Mouse (Mus musculus): ENCODE data around the gene Phf14. TPM values are rescaled to one million over a fixed set of nuclear protein-coding genes. Genes with fewer than 3 reads are reported as not detected.

The Phf14 gene
- polyA plus RNA-seq, 1 experiment from 2014 or later = 39.0 TPM

GRCm38 (mm10) chr6:12069357-12069756 is 161.7 kb downstream of the Phf14 start:
- H3K4me3 ChIP-seq (ENCODE audit: low read length) = no peak overlapping the region
- no peak overlapping the region for H3K9ac ChIP-seq (ENCODE audit: low read length)
- no peak for ATAC-seq (replicated peaks; ENCODE audit: extremely low read depth, insufficient read depth, low FRiP score)
- no peaks in the 10 kb centered on the region for H3K27me3 ChIP-seq (ENCODE audit: control insufficient read depth, insufficient read depth, low read length)
- WGBS = 48% methylated on average over 2 of the region's 2 CpGs
- H3K36me3 ChIP-seq (ENCODE audit: control insufficient read depth, insufficient read depth) = peaks cover 2% of the 10 kb centered on the region
- H3K27ac ChIP-seq (ENCODE audit: low read length) = no peak overlapping the region
- H3K4me1 ChIP-seq (ENCODE audit: control insufficient read depth, insufficient read depth, low read length) = peaks cover 4% of the 10 kb centered on the region
- no peaks in the 10 kb centered on the region for H3K9me3 ChIP-seq (replicated peaks; ENCODE audit: control insufficient read depth, low read length)
- no peak overlapping the region for H3K4me2 ChIP-seq (ENCODE audit: low read depth, low read length)

GRCm38 (mm10) chr6:12074599-12074998 is 167.0 kb downstream of the Phf14 start:
- Histone ChIP-seq H3K27me3 (ENCODE audit: control insufficient read depth, insufficient read depth, low read length) (no peaks in the 10 kb centered on the region), H3K4me2 (ENCODE audit: low read depth, low read length) (no peak overlapping the region), H3K4me1 (ENCODE audit: control insufficient read depth, insufficient read depth, low read length) (peaks cover under 1% of the 10 kb centered on the region; the same call in 1 of the 2 replicates), H3K4me3 (ENCODE audit: low read length) (no peak overlapping the region), H3K36me3 (ENCODE audit: control insufficient read depth, insufficient read depth) (peaks cover 2% of the 10 kb centered on the region; the same call in 1 of the 2 replicates), H3K9me3 (replicated peaks; ENCODE audit: control insufficient read depth, low read length) (no peaks in the 10 kb centered on the region), H3K9ac (ENCODE audit: low read length) (no peak overlapping the region), H3K27ac (ENCODE audit: low read length) (no peak overlapping the region)
- 90% methylated on average over 5 of the region's 5 CpGs for WGBS
- ATAC-seq (replicated peaks; ENCODE audit: extremely low read depth, insufficient read depth, low FRiP score) = no peak

- ATAC-seq (replicated peaks; ENCODE audit: extremely low read depth, insufficient read depth, low FRiP score) = no peak
- no peak overlapping the region for H3K4me2 ChIP-seq (ENCODE audit: low read depth, low read length)
- no peak overlapping the region for H3K27ac ChIP-seq (ENCODE audit: low read length)
- H3K4me1 ChIP-seq (ENCODE audit: control insufficient read depth, insufficient read depth, low read length) = no peaks in the 10 kb centered on the region
- 62% methylated on average over 7 of the region's 7 CpGs for WGBS
- no peaks in the 10 kb centered on the region for H3K27me3 ChIP-seq (ENCODE audit: control insufficient read depth, insufficient read depth, low read length)
- peaks cover 3% of the 10 kb centered on the region; the same call in 1 of the 2 replicates for H3K36me3 ChIP-seq (ENCODE audit: control insufficient read depth, insufficient read depth)
- no peak overlapping the region for H3K4me3 ChIP-seq (ENCODE audit: low read length)
- no peaks in the 10 kb centered on the region for H3K9me3 ChIP-seq (replicated peaks; ENCODE audit: control insufficient read depth, low read length)
- no peak overlapping the region for H3K9ac ChIP-seq (ENCODE audit: low read length)
Measured at GRCm38 (mm10) chr6:12077338-12077737, 169.7 kb downstream of the Phf14 start.

GRCm38 (mm10) chr6:12077880-12078618 is 170.4 kb downstream of the Phf14 start:
- Histone ChIP-seq H3K4me1 (ENCODE audit: control insufficient read depth, insufficient read depth, low read length) (no peaks in the 10 kb centered on the region), H3K36me3 (ENCODE audit: control insufficient read depth, insufficient read depth) (peaks cover 3% of the 10 kb centered on the region; the same call in 1 of the 2 replicates), H3K9ac (ENCODE audit: low read length) (no peak overlapping the region), H3K4me3 (ENCODE audit: low read length) (no peak overlapping the region), H3K27ac (ENCODE audit: low read length) (no peak overlapping the region), H3K27me3 (ENCODE audit: control insufficient read depth, insufficient read depth, low read length) (no peaks in the 10 kb centered on the region), H3K9me3 (replicated peaks; ENCODE audit: control insufficient read depth, low read length) (no peaks in the 10 kb centered on the region), H3K4me2 (ENCODE audit: low read depth, low read length) (no peak overlapping the region)
- no peak for ATAC-seq (replicated peaks; ENCODE audit: extremely low read depth, insufficient read depth, low FRiP score)
- 75% methylated on average over 8 of the region's 8 CpGs for WGBS

GRCm38 (mm10) chr6:12079260-12079659 is 171.7 kb downstream of the Phf14 start:
- no peak overlapping the region for H3K4me2 ChIP-seq (ENCODE audit: low read depth, low read length)
- H3K4me3 ChIP-seq (ENCODE audit: low read length) = no peak overlapping the region
- H3K9ac ChIP-seq (ENCODE audit: low read length) = no peak overlapping the region
- WGBS = 74% methylated on average over 4 of the region's 4 CpGs
- H3K27me3 ChIP-seq (ENCODE audit: control insufficient read depth, insufficient read depth, low read length) = no peaks in the 10 kb centered on the region
- H3K27ac ChIP-seq (ENCODE audit: low read length) = no peak overlapping the region
- ATAC-seq (replicated peaks; ENCODE audit: extremely low read depth, insufficient read depth, low FRiP score) = no peak
- peaks cover 3% of the 10 kb centered on the region; the same call in 1 of the 2 replicates for H3K36me3 ChIP-seq (ENCODE audit: control insufficient read depth, insufficient read depth)
- no peaks in the 10 kb centered on the region for H3K4me1 ChIP-seq (ENCODE audit: control insufficient read depth, insufficient read depth, low read length)
- no peaks in the 10 kb centered on the region for H3K9me3 ChIP-seq (replicated peaks; ENCODE audit: control insufficient read depth, low read length)

GRCm38 (mm10) chr6:12080423-12080822 is 172.8 kb downstream of the Phf14 start:
- Histone ChIP-seq H3K9ac (ENCODE audit: low read length) (no peak overlapping the region), H3K36me3 (ENCODE audit: control insufficient read depth, insufficient read depth) (peaks cover 3% of the 10 kb centered on the region; the same call in 1 of the 2 replicates), H3K4me1 (ENCODE audit: control insufficient read depth, insufficient read depth, low read length) (no peaks in the 10 kb centered on the region), H3K9me3 (replicated peaks; ENCODE audit: control insufficient read depth, low read length) (no peaks in the 10 kb centered on the region), H3K4me2 (ENCODE audit: low read depth, low read length) (no peak overlapping the region), H3K27me3 (ENCODE audit: control insufficient read depth, insufficient read depth, low read length) (no peaks in the 10 kb centered on the region), H3K4me3 (ENCODE audit: low read length) (no peak overlapping the region), H3K27ac (ENCODE audit: low read length) (no peak overlapping the region)
- no peak for ATAC-seq (replicated peaks; ENCODE audit: extremely low read depth, insufficient read depth, low FRiP score)
- 63% methylated on average over 5 of the region's 5 CpGs for WGBS

- H3K4me1 ChIP-seq (ENCODE audit: control insufficient read depth, insufficient read depth, low read length) = no peaks in the 10 kb centered on the region
- H3K36me3 ChIP-seq (ENCODE audit: control insufficient read depth, insufficient read depth) = peaks cover 3% of the 10 kb centered on the region; the same call in 1 of the 2 replicates
- H3K4me3 ChIP-seq (ENCODE audit: low read length) = no peak overlapping the region
- no peak for ATAC-seq (replicated peaks; ENCODE audit: extremely low read depth, insufficient read depth, low FRiP score)
- H3K27me3 ChIP-seq (ENCODE audit: control insufficient read depth, insufficient read depth, low read length) = no peaks in the 10 kb centered on the region
- no peak overlapping the region for H3K9ac ChIP-seq (ENCODE audit: low read length)
- H3K27ac ChIP-seq (ENCODE audit: low read length) = no peak overlapping the region
- no peak overlapping the region for H3K4me2 ChIP-seq (ENCODE audit: low read depth, low read length)
- no peaks in the 10 kb centered on the region for H3K9me3 ChIP-seq (replicated peaks; ENCODE audit: control insufficient read depth, low read length)
- 77% methylated on average over 2 of the region's 2 CpGs for WGBS
Measured at GRCm38 (mm10) chr6:12081722-12082121, 174.1 kb downstream of the Phf14 start.

- peaks cover 3% of the 10 kb centered on the region; the same call in 1 of the 2 replicates for H3K36me3 ChIP-seq (ENCODE audit: control insufficient read depth, insufficient read depth)
- H3K27me3 ChIP-seq (ENCODE audit: control insufficient read depth, insufficient read depth, low read length) = no peaks in the 10 kb centered on the region
- H3K4me1 ChIP-seq (ENCODE audit: control insufficient read depth, insufficient read depth, low read length) = no peaks in the 10 kb centered on the region
- no peaks in the 10 kb centered on the region for H3K9me3 ChIP-seq (replicated peaks; ENCODE audit: control insufficient read depth, low read length)
- H3K4me2 ChIP-seq (ENCODE audit: low read depth, low read length) = no peak overlapping the region
- 81% methylated on average over 2 of the region's 2 CpGs for WGBS
- H3K4me3 ChIP-seq (ENCODE audit: low read length) = no peak overlapping the region
- H3K27ac ChIP-seq (ENCODE audit: low read length) = no peak overlapping the region
- H3K9ac ChIP-seq (ENCODE audit: low read length) = no peak overlapping the region
- no peak for ATAC-seq (replicated peaks; ENCODE audit: extremely low read depth, insufficient read depth, low FRiP score)
Measured at GRCm38 (mm10) chr6:12082125-12082524, 174.5 kb downstream of the Phf14 start.

GRCm38 (mm10) chr6:12082531-12083216 is 175.1 kb downstream of the Phf14 start:
- H3K27ac ChIP-seq (ENCODE audit: low read length) = no peak overlapping the region
- no peak overlapping the region for H3K9ac ChIP-seq (ENCODE audit: low read length)
- no peak for ATAC-seq (replicated peaks; ENCODE audit: extremely low read depth, insufficient read depth, low FRiP score)
- peaks cover 3% of the 10 kb centered on the region; the same call in 1 of the 2 replicates for H3K36me3 ChIP-seq (ENCODE audit: control insufficient read depth, insufficient read depth)
- H3K9me3 ChIP-seq (replicated peaks; ENCODE audit: control insufficient read depth, low read length) = no peaks in the 10 kb centered on the region
- WGBS = 69% methylated on average over 6 of the region's 6 CpGs
- no peak overlapping the region for H3K4me2 ChIP-seq (ENCODE audit: low read depth, low read length)
- H3K4me3 ChIP-seq (ENCODE audit: low read length) = no peak overlapping the region
- no peaks in the 10 kb centered on the region for H3K4me1 ChIP-seq (ENCODE audit: control insufficient read depth, insufficient read depth, low read length)
- H3K27me3 ChIP-seq (ENCODE audit: control insufficient read depth, insufficient read depth, low read length) = no peaks in the 10 kb centered on the region

Measured in heart, embryonic 16.5 days (tissue).